Mouse (Mus musculus) olfactory bulb, adult 2 months (tissue): ENCODE data around the gene Aimp1.

ENCODE experiments used
- CTCF ChIP-seq: fragments of 200-500 bp; IDR thresholded peaks from 2 replicates; pipeline ENCODE4 v1.5.1; 2012; ENCODE audit warnings: low read depth, mild to moderate bottlenecking, low read length, moderate library complexity; ENCODE audit not compliant: insufficient read depth
- POLR2A ChIP-seq: fragments of 200-500 bp; IDR thresholded peaks from 2 replicates; pipeline ENCODE4 v1.6.1; 2012; ENCODE audit warnings: mild to moderate bottlenecking, low read depth, low read length, moderate library complexity; ENCODE audit not compliant: insufficient read depth

GRCm38 (mm10) chr3:132628741-132629140, 55.4 kb downstream of the Aimp1 start:
- TF ChIP-seq CTCF (no peak), POLR2A (no peak)
